Mouse (Mus musculus) small intestine, adult 2 months (tissue): ENCODE results near the gene Shroom3. TPM values are rescaled to one million over a fixed set of nuclear protein-coding genes. Genes with fewer than 3 reads are reported as not detected.

Experiments used
- H3K27ac ChIP-seq: fragments of 200-500 bp; 2 replicates; pipeline ENCODE4 v1.5.1; 2012; ENCODE audit warnings: low read depth, low read length, control low read depth, inconsistent platforms; ENCODE audit not compliant: insufficient read depth
- H3K27me3 ChIP-seq: fragments of 200-500 bp; 2 replicates; pipeline ENCODE4 v1.6.1; 2012; ENCODE audit warnings: mild to moderate bottlenecking, moderate library complexity, low read length, inconsistent platforms; ENCODE audit not compliant: control insufficient read depth, insufficient read depth
- H3K36me3 ChIP-seq: fragments of 200-500 bp; 2 replicates; pipeline ENCODE4 v1.6.1; 2012; ENCODE audit warnings: mild to moderate bottlenecking, low read length, control low read depth, inconsistent platforms; ENCODE audit not compliant: control insufficient read depth, insufficient read depth
- H3K4me1 ChIP-seq: fragments of 200-500 bp; 2 replicates; pipeline ENCODE4 v1.6.1; 2012; ENCODE audit warnings: low read length, inconsistent platforms, mixed read lengths; ENCODE audit not compliant: control insufficient read depth, insufficient read depth, insufficient read length
- H3K4me3 ChIP-seq: fragments of 200-500 bp; 2 replicates; pipeline ENCODE4 v1.5.1; 2012; ENCODE audit warnings: low read depth, mild to moderate bottlenecking, control low read depth, inconsistent platforms, low read length, moderate library complexity
- CTCF ChIP-seq: fragments of 200-500 bp; IDR thresholded peaks from 2 replicates; pipeline ENCODE4 v1.5.1; 2012; ENCODE audit warnings: low read depth, mild to moderate bottlenecking, control low read depth, inconsistent platforms, low read length, moderate library complexity, mixed read lengths; ENCODE audit not compliant: insufficient replicate concordance, insufficient read length; ENCODE audit errors: extremely low read depth
- POLR2A ChIP-seq: fragments of 200-500 bp; IDR thresholded peaks from 2 replicates; pipeline ENCODE4 v1.6.1; 2012; ENCODE audit warnings: low read depth, mild to moderate bottlenecking, control low read depth, inconsistent platforms, low read length, moderate library complexity
- whole genome bisulfite sequencing: fragments of 180-500 bp; shearing (Covaris S2); methylation state at CpG from one replicate; pipeline ENCODE4 v1.1.7; 2018; 5-methylcytosine and 5-hydroxymethylcytosine counted together
- polyA plus RNA-seq: library from polyadenylated mRNA; depleted of rRNA; stranded (reverse); fragments of >200 nt; gene quantifications from 2 replicates; pipeline ENCODE4 v1.2.3, GENCODE M21; 2012

The Shroom3 gene
- polyA plus RNA-seq, 1 experiment, result 111 TPM

DNA sequence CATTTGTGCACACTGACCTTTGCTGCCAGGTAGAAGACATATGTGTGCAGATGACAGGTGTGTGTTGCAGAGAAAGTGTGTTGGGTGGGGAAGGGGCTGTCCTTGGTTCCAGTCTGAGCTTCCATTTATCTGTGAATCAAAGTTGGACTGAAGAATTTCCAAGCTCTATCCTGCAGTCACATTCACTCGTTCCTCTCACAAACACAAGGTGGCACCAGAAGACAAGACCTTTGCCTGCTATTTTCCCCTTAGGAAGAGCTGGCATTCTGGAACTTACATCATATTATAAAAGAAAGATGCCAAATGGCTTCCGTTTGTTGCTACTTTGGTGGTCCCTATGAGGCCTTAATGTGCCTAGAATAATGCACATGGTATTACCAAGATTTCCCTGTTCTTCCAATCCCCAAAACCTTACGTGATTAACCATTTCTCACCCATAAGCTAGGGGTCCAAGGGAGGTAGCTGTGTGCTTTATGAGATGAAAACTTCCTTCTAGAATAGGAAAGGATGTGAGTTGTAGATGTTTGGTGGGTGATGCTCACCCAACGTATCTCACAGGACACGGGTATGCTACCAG is 45.1 kb downstream of the Shroom3 start:
- Histone ChIP-seq H3K27me3 (no peaks in the 10 kb centered on the region), H3K27ac (no peak overlapping the region), H3K4me3 (no peak overlapping the region), H3K36me3 (no peaks in the 10 kb centered on the region), H3K4me1 (peaks cover 9% of the 10 kb centered on the region; the same call in 1 of the 2 replicates)
- WGBS, result 44% methylated on average over 5 of the region's 5 CpGs
- 0 out of 2 replicates have a peak, but pooled peaks have one; percentile 11 for TF ChIP-seq CTCF
- TF ChIP-seq POLR2A, result no peak

DNA sequence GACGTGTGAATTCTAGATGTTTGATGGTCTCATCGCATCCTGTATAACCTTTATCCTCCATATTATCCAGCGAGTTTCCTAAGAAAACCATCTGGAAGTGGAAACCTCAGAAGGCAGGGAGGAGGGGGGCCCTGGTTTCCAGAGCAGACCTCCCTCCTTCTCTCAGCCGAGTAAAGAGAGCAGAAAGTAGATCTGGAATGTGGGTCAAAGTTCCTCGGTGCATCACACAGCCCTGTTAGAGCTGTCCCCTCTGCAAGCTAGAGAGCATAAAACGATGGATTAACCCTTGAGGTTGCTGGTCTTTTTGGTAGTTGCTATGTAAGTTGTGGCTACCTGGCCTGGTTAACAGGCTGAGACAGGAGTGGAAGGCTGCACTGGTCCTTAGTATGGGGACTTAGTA is 46.0 kb downstream of the Shroom3 start:
- H3K4me3 ChIP-seq, result no peak overlapping the region
- 47% methylated on average over 6 of the region's 6 CpGs for WGBS

DNA sequence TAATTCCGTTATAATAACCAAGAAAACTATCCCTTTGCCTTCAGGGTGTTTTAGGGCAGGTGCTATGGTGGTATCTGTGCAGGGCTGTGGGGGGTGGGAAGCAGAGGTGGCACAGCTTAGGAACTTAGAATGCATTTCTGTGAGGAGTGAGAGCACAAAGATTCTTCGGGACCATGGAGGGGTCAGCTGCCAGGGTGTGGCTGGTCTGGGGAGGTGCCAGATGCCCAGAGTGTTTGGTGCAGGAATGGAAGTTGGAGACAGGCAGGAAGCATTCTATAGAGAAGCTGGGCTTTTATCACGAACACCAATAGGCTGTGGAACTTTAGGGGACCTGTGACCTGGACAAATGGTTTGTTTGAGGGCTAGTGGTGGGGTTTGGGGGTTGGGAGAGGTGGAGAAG is 58.6 kb downstream of the Shroom3 start:
- Histone ChIP-seq H3K4me1 (peaks cover 11% of the 10 kb centered on the region; the same call in 1 of the 2 replicates), H3K27ac (no peak overlapping the region), H3K4me3 (no peak overlapping the region), H3K36me3 (no peaks in the 10 kb centered on the region), H3K27me3 (no peaks in the 10 kb centered on the region)
- 51% methylated on average over 3 of the region's 3 CpGs for WGBS
- TF ChIP-seq POLR2A (no peak), CTCF (no peak)

More for the DNA sequence above, 46.0 kb downstream of the Shroom3 start:
- Histone ChIP-seq H3K27me3 (no peaks in the 10 kb centered on the region), H3K36me3 (no peaks in the 10 kb centered on the region), H3K27ac (peak overlapping the region; percentile 60), H3K4me1 (peaks cover 10% of the 10 kb centered on the region; the same call in 1 of the 2 replicates)
- TF ChIP-seq CTCF, result no peak
- no peak for TF ChIP-seq POLR2A

DNA sequence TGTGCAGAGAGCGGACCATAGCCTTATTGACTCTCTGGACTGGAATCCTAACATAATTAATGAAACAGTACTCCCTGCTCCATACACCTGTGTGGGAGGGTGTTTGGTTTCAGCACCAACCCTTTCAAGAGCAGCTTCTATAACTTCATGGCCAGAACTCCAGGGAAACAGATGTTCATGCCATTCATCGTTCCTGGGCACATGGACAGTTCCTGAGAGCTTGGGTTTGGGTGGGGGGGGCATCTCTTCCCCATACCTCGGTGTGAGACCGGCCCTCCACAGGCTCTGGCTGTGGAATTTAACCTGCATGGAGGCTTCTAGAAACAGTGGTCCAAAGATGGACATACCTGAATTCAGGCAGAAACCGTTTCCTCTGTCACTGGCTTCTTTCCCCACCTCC is 59.5 kb downstream of the Shroom3 start:
- WGBS, result 84% methylated on average over 5 of the region's 5 CpGs
- Histone ChIP-seq H3K27me3 (no peaks in the 10 kb centered on the region), H3K4me3 (no peak overlapping the region), H3K27ac (no peak overlapping the region), H3K4me1 (peaks cover 5% of the 10 kb centered on the region; the same call in 1 of the 2 replicates), H3K36me3 (no peaks in the 10 kb centered on the region)
- TF ChIP-seq CTCF (no peak), POLR2A (no peak)

DNA sequence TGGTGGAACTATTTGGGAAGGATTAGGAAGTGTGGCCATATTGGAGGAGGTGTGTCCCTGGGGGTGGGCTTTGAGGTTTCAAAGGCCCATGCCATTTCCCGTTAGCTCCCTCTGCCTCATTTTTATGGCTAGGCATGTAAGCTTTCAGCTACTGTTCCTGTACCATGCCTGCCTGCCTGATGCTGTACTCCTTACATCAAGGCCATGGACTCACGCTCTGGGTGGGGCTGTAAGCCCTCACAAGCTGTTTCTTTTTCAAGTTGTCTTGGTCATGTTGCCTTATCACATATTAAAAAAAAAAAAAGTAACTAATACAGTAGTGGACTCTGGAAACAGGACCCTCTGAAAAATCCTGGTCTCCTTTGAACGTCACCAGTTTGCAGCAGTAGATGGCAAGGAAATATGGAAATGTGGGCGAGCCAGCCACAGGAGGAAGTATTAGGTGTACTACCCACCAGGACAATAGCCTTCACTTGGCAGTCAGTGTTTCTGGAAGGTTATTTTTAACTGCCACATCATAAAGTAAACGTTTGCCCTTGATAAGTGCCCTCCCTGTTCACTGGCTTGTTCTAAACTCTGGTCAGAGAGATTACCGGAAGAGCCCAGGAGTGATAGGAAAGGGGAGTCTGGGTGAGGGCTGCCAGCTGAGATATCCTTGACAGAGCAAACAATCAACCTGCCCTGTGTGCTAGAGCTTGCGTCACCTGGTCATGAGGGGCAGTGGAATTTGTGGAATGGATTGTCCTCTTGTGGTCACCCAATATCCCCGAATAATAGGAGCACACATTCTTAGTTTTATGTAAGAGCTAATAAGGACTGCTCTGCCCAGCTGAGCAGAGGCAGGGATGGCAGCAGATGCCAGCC is 62.4 kb downstream of the Shroom3 start:
- Histone ChIP-seq H3K36me3 (no peaks in the 10 kb centered on the region), H3K4me3 (no peak overlapping the region), H3K27me3 (no peaks in the 10 kb centered on the region), H3K27ac (peak overlapping the region; percentile 88), H3K4me1 (peaks cover 5% of the 10 kb centered on the region; the same call in 1 of the 2 replicates)
- TF ChIP-seq POLR2A (no peak), CTCF (no peak)
- 23% methylated on average over 8 of the region's 8 CpGs for WGBS

DNA sequence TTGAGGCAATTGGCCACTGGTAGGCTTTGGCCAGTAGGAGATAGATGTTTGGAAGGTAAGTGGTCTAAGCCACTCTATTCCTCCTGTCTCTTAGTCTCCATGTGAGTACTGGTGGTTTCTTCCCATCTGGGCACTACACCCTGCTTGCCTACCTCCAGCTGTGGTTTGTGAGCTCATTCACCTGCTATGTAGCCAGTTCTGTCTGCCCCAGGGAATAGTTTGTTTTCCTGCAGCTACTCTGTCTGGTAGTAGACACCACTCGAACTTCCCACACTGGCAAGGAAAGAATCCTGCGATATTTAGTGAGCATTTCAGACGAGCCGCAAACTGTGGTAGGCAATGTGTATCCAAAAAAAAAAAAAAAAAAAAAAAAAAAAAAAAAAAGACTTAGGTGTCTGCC is 68.3 kb downstream of the Shroom3 start:
- Histone ChIP-seq H3K27me3 (no peaks in the 10 kb centered on the region), H3K36me3 (no peaks in the 10 kb centered on the region), H3K27ac (no peak overlapping the region), H3K4me1 (no peaks in the 10 kb centered on the region; the same call in 1 of the 2 replicates), H3K4me3 (no peak overlapping the region)
- TF ChIP-seq CTCF (no peak), POLR2A (no peak)
- WGBS, result 87% methylated on average over 4 of the region's 4 CpGs

DNA sequence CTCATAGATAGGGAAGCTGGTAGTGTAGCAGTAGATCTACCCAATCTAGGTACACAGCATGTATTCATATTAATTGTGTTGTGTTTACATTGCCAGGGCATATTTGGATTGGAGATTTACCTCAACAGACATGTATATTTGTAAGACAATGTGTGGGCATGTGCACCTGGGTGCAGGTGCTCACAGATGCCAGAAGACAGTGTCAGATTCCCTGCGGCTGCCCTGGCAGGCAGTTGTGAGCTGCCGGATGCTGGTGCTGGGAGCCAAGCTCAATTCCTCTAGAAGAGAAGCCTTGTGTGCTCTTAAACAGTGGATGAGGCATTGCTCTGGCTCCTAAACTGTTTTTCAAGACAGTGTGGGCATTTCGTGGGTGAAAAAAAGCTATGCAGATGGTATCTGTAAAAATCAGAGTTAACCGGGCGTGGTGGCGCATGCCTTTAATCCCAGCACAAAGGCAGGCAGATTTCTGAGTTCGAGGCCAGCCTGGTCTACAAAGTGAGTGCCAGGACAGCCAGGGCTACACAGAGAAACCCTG is 72.1 kb downstream of the Shroom3 start:
- no peak overlapping the region for H3K27ac ChIP-seq
- 87% methylated on average over 7 of the region's 7 CpGs for WGBS
- H3K4me1 ChIP-seq, result no peaks in the 10 kb centered on the region
- no peaks in the 10 kb centered on the region for H3K27me3 ChIP-seq
- H3K36me3 ChIP-seq, result no peaks in the 10 kb centered on the region
- TF ChIP-seq POLR2A (no peak), CTCF (no peak)
- H3K4me3 ChIP-seq, result no peak overlapping the region
